Mouse (Mus musculus): ENCODE data around the gene Spata22. TPM values are rescaled to one million over a fixed set of nuclear protein-coding genes. Genes with fewer than 3 reads are reported as not detected.

The Spata22 gene
- not detected in 2 replicates for polyA plus RNA-seq (2012; ENCODE audit: low replicate concordance)

DNA sequence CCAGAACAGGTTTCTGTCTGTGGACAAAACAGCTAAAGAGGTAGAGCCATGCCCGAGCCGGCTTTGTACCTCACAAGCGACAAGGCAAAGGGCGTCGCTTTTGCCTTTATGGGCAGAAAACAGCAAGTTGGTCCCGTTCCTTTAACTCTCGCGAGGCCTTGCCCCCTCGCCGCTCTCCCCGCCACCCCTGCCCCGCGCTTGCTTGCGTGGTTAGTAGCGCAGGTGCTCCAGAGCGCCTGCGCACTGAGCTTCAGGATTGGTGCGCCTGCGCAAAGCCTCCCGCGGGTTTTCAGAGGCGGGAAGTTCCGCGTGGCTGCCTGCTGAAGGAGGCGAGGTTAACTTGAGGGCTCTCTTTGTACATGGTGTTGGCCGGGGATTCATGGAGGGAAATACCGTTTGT is at the start of gene Spata22, which contains the start of the genes Aspa and Gm49340:
Gene Spata22, plus strand, starts transcription at position 300 of the 400 bp plus-strand sequence.
Gene Aspa, minus strand, starts transcription at position 155 of the 400 bp plus-strand sequence.
Gene Gm49340, plus strand, starts transcription at position 300 of the 400 bp plus-strand sequence.

GRCm38 (mm10) chr11:73350483-73350882 is 20.9 kb downstream of the Spata22 start, which contains the start of gene Olfr20:
Gene Olfr20 (plus strand): TSS chr11:73350783.

GRCm38 (mm10) chr11:73370946-73371345 is 41.4 kb downstream of the Spata22 start, which contains the start of gene Olfr376:
Gene Olfr376 (plus strand): TSS chr11:73371246.

Other genes starting within 250 kb of the Spata22 start
- 0.41 and 1.4 TPM in 2 replicates for gene Itgae, start 239.2 kb upstream of the Spata22 start, polyA plus RNA-seq (2012; ENCODE audit: low replicate concordance)
- 26.7 and 29.4 TPM in 2 replicates for gene Haspin, start 191.4 kb upstream of the Spata22 start, polyA plus RNA-seq (2012; ENCODE audit: low replicate concordance)
- not detected in 2 replicates for gene P2rx5, start 169.3 kb upstream of the Spata22 start, polyA plus RNA-seq (2012; ENCODE audit: low replicate concordance)
- gene Emc6, start 152.7 kb upstream of the Spata22 start, polyA plus RNA-seq (2012; ENCODE audit: low replicate concordance): 322 and 510 TPM in 2 replicates
- 2.3 and 13.9 TPM in 2 replicates for gene Tax1bp3, start 152.7 kb upstream of the Spata22 start, polyA plus RNA-seq (2012; ENCODE audit: low replicate concordance)
- gene Ctns, start 130.7 kb upstream of the Spata22 start, polyA plus RNA-seq (2012; ENCODE audit: low replicate concordance): 1.7 and 5.4 TPM in 2 replicates
- gene Shpk, start 130.3 kb upstream of the Spata22 start, polyA plus RNA-seq (2012; ENCODE audit: low replicate concordance): 0.56 and 0.60 TPM in 2 replicates
- gene Trpv1, start 95.4 kb upstream of the Spata22 start, polyA plus RNA-seq (2012; ENCODE audit: low replicate concordance): not detected in 2 replicates
- not detected in 2 replicates for gene Trpv3, start 62.4 kb upstream of the Spata22 start, polyA plus RNA-seq (2012; ENCODE audit: low replicate concordance)
- gene Aspa, start 145 bp upstream of the Spata22 start, polyA plus RNA-seq (2012; ENCODE audit: low replicate concordance): not detected in 2 replicates
- not detected in 2 replicates for gene Gm49340, start within 50 bp of the Spata22 start, polyA plus RNA-seq (2012; ENCODE audit: low replicate concordance)
- not detected in 2 replicates for gene Olfr20, start 21.0 kb downstream of the Spata22 start, polyA plus RNA-seq (2012; ENCODE audit: low replicate concordance)
- gene Olfr376, start 41.5 kb downstream of the Spata22 start, polyA plus RNA-seq (2012; ENCODE audit: low replicate concordance): not detected in 2 replicates
- not detected in 2 replicates for gene Olfr1, start 69.9 kb downstream of the Spata22 start, polyA plus RNA-seq (2012; ENCODE audit: low replicate concordance)
- gene Olfr378, start 98.7 kb downstream of the Spata22 start, polyA plus RNA-seq (2012; ENCODE audit: low replicate concordance): not detected in 2 replicates
- not detected in 2 replicates for gene Olfr380, start 127.8 kb downstream of the Spata22 start, polyA plus RNA-seq (2012; ENCODE audit: low replicate concordance)
- gene Olfr381, start 161.9 kb downstream of the Spata22 start, polyA plus RNA-seq (2012; ENCODE audit: low replicate concordance): not detected in 2 replicates
- not detected in 2 replicates for gene Olfr382, start 187.5 kb downstream of the Spata22 start, polyA plus RNA-seq (2012; ENCODE audit: low replicate concordance)

All from leukemia stem cell, adult 10-12 weeks (primary cell).